In the genomic region with DNA sequence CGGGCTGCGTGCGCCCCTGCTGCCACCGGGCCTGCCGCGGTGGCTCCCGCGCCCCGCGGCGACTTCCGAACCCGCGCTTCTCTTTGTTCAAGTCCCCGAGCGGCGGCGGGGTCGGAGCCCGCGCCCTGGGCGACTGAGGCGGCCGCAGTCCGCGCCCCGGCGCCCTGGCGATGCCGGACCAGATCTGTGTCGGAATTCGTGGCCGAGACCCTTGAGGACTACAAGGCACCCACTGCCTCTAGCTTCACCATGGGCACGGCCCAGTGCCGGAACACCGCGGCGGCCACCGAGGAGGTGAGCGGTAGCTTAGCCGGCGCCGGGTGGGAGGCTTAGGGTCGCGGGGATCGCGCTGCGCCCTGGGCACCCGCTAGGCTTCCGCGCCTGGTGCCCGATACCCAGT, we compare ENCODE assay signal across 8 mouse cellular contexts. TPM values are rescaled to one million over a fixed set of nuclear protein-coding genes. Genes with fewer than 3 reads are reported as not detected.
A peak's percentile ranks its signal among the peaks of the same experiment; 100 is the strongest.
DNase-seq lines count a peak whose midpoint lies in the region; ATAC-seq and TF ChIP-seq lines count a peak whose summit lies in the region.
"Not testable (repeated sequence)": the region's sequence is repeated elsewhere in the genome, so short reads cannot be mapped to it uniquely, and the experiment has no call there.

No protein-coding gene starts in this region.

- DNase-seq in adrenal gland, postnatal 10 days: peak; percentile 14
- DNase-seq in heart, adult 2 months; limb, embryonic 14.5 days (ENCODE audit: low spot score): not testable (repeated sequence)
- peak; percentile 9 for DNase-seq in induced T-regulatory cell, adult 2 months (ENCODE audit: low read depth)
- DNase-seq in midbrain, embryonic 11.5 days (ENCODE audit: low spot score, missing footprints): peak; percentile 84
- DNase-seq in retina, postnatal 1 day: peak; percentile 45
- peak; percentile 3 for DNase-seq in thymus, postnatal 0 days (ENCODE audit: low spot score)

- TF ChIP-seq EP300 in heart, adult 2 months (IDR thresholded peaks at IDR 0.05; ENCODE audit: insufficient read depth, low read depth, low read length): not testable (repeated sequence)

- intact Hi-C loops in heart, adult 2 months (cut with DNase I): not testable (repeated sequence)

- not testable (repeated sequence) for H3K27me3 ChIP-seq in embryonic facial prominence, embryonic 13.5 days; heart, adult 2 months (ENCODE audit: control insufficient read depth, insufficient read depth, low read length); limb, embryonic 14.5 days (ENCODE audit: control insufficient read depth, insufficient read depth, low read length); midbrain, embryonic 11.5 days (ENCODE audit: control insufficient read depth, insufficient read depth, low read length)

- H3K79me2 ChIP-seq in heart, adult 2 months (replicated peaks; ENCODE audit: control insufficient read depth, insufficient read depth, low read length): not testable (repeated sequence)

- WGBS in embryonic facial prominence, embryonic 13.5 days: under 1% methylated on average over 42 of the region's 52 CpGs
- under 1% methylated on average over 44 of the region's 52 CpGs for WGBS in heart, adult 2 months
- 0% methylated on average over 26 of the region's 52 CpGs for WGBS in limb, embryonic 14.5 days
- 0% methylated on average over 41 of the region's 52 CpGs for WGBS in midbrain, embryonic 11.5 days

- not testable (repeated sequence) for H3K36me3 ChIP-seq in embryonic facial prominence, embryonic 13.5 days; heart, adult 2 months (ENCODE audit: control insufficient read depth, insufficient read depth, low read length); limb, embryonic 14.5 days (ENCODE audit: control insufficient read depth, insufficient read depth, low read length); midbrain, embryonic 11.5 days (ENCODE audit: control insufficient read depth, insufficient read depth, low read length)

- H3K9ac ChIP-seq in embryonic facial prominence, embryonic 13.5 days: peak overlapping the region; percentile 74
- H3K9ac ChIP-seq in heart, adult 2 months (ENCODE audit: low read depth, low read length): peak overlapping the region; percentile 61
- peak overlapping the region; percentile 58 for H3K9ac ChIP-seq in limb, embryonic 14.5 days (ENCODE audit: low read depth, low read length, severe bottlenecking)
- H3K9ac ChIP-seq in midbrain, embryonic 11.5 days (ENCODE audit: low read length): peak overlapping the region; percentile 55

- not testable (repeated sequence) for TF ChIP-seq CTCF in heart, adult 2 months (IDR thresholded peaks at IDR 0.05)

- H3K4me3 ChIP-seq in embryonic facial prominence, embryonic 13.5 days: peak overlapping the region; percentile 55
- peak overlapping the region; percentile 46 for H3K4me3 ChIP-seq in heart, adult 2 months
- peak overlapping the region; percentile 41 for H3K4me3 ChIP-seq in limb, embryonic 14.5 days (replicated peaks; ENCODE audit: low read length)
- peak overlapping the region; percentile 42 for H3K4me3 ChIP-seq in midbrain, embryonic 11.5 days (ENCODE audit: low read depth, low read length)

- peak overlapping the region; percentile 64; the same call in 1 of the 2 replicates for H3K27ac ChIP-seq in embryonic facial prominence, embryonic 13.5 days
- not testable (repeated sequence) for H3K27ac ChIP-seq in heart, adult 2 months; limb, embryonic 14.5 days (replicated peaks; ENCODE audit: low read depth, low read length); midbrain, embryonic 11.5 days (ENCODE audit: low read depth, low read length)

- peak overlapping the region; percentile 54 for H3K4me2 ChIP-seq in embryonic facial prominence, embryonic 13.5 days
- peak overlapping the region; percentile 32 for H3K4me2 ChIP-seq in limb, embryonic 14.5 days (replicated peaks; ENCODE audit: low read depth, low read length, severe bottlenecking)
- H3K4me2 ChIP-seq in midbrain, embryonic 11.5 days: peak overlapping the region; percentile 23; the same call in 1 of the 2 replicates

- not testable (repeated sequence) for H3K9me3 ChIP-seq in embryonic facial prominence, embryonic 13.5 days; limb, embryonic 14.5 days (ENCODE audit: control insufficient read depth, low read length); midbrain, embryonic 11.5 days (ENCODE audit: control insufficient read depth, low read length)

- not testable (repeated sequence) for TF ChIP-seq POLR2A in heart, adult 2 months (IDR thresholded peaks at IDR 0.05; ENCODE audit: insufficient read depth, low read depth, low read length); limb, embryonic 14.5 days (IDR thresholded peaks at IDR 0.05; ENCODE audit: borderline replicate concordance, extremely low read depth, insufficient read depth, insufficient read length)

- not testable (repeated sequence) for H3K4me1 ChIP-seq in embryonic facial prominence, embryonic 13.5 days; heart, adult 2 months (ENCODE audit: control insufficient read depth, insufficient read depth, low read length); limb, embryonic 14.5 days (ENCODE audit: control insufficient read depth, insufficient read depth, low read length); midbrain, embryonic 11.5 days (ENCODE audit: control insufficient read depth, insufficient read depth, low read length)

- ATAC-seq in embryonic facial prominence, embryonic 13.5 days (ENCODE audit: insufficient number of reproducible peaks, insufficient read depth, low FRiP score, low TSS enrichment, low read depth); limb, embryonic 14.5 days (ENCODE audit: low FRiP score, low read depth); midbrain, embryonic 11.5 days (ENCODE audit: low FRiP score): not testable (repeated sequence)

RNA-seq across cellular contexts. Expression of a gene that starts 0.3 kb away (rescaled TPM):
- 10 to 100 TPM; 18.2 to 19.9 TPM for total RNA-seq in adrenal gland, postnatal 10 days (2021)
- polyA plus RNA-seq in embryonic facial prominence, embryonic 13.5 days (2015; fragmentation: Nextera tagmentation; extraction: Ambion mirVana): 9.9 and 10.8 TPM in 2 replicates
- 10 to 100 TPM; 10.3 to 11.5 TPM for total RNA-seq in heart, adult 2 months (2021)
- polyA plus RNA-seq in heart, adult 2 months (2012; rRNA removed): 8.2 and 13.0 TPM in 2 replicates
- polyA plus RNA-seq in limb, embryonic 14.5 days (2012; rRNA removed): 20.1 and 22.8 TPM in 2 replicates
- 9.2 and 11.1 TPM in 2 replicates for polyA plus RNA-seq in limb, embryonic 14.5 days (2014; fragmentation: Nextera tagmentation; extraction: Ambion mirVana)
- polyA plus RNA-seq in midbrain, embryonic 11.5 days (2014; fragmentation: Nextera tagmentation; extraction: Ambion mirVana): 15.1 and 16.0 TPM in 2 replicates
- polyA plus RNA-seq in thymus, postnatal 0 days (2015; fragmentation: Nextera tagmentation; extraction: Ambion mirVana): 3.2 and 3.9 TPM in 2 replicates
